Mouse (Mus musculus): ENCODE data around the gene Tlk1. TPM values are rescaled to one million over a fixed set of nuclear protein-coding genes. Genes with fewer than 3 reads are reported as not detected.
"Not testable (repeated sequence)": the region's sequence is repeated elsewhere in the genome, so short reads cannot be mapped to it uniquely, and the experiment has no call there.

The Tlk1 gene
- total RNA-seq, 1 experiment from 2014 or later, result 76.6 TPM

GRCm38 (mm10) chr2:70835641-70836305, 10.2 kb upstream of the Tlk1 start:
- ATAC-seq (ENCODE audit: extremely low read depth, insufficient number of reproducible peaks, low FRiP score, poor library complexity, severe bottlenecking), result no peak

- no peak for ATAC-seq (ENCODE audit: extremely low read depth, insufficient number of reproducible peaks, low FRiP score, poor library complexity, severe bottlenecking)
These were observed 9.7 kb upstream of the Tlk1 start for GRCm38 (mm10) chr2:70835209-70835608.

- ATAC-seq (ENCODE audit: extremely low read depth, insufficient number of reproducible peaks, low FRiP score, poor library complexity, severe bottlenecking), result no peak
These were observed 7.7 kb upstream of the Tlk1 start for GRCm38 (mm10) chr2:70833261-70833660.

GRCm38 (mm10) chr2:70831709-70832350, 6.3 kb upstream of the Tlk1 start:
- no peak for ATAC-seq (ENCODE audit: extremely low read depth, insufficient number of reproducible peaks, low FRiP score, poor library complexity, severe bottlenecking)

- ATAC-seq (ENCODE audit: extremely low read depth, insufficient number of reproducible peaks, low FRiP score, poor library complexity, severe bottlenecking), result no peak
These were observed 5.2 kb upstream of the Tlk1 start for GRCm38 (mm10) chr2:70830683-70831082.

GRCm38 (mm10) chr2:70829946-70830610, 4.5 kb upstream of the Tlk1 start:
- ATAC-seq (ENCODE audit: extremely low read depth, insufficient number of reproducible peaks, low FRiP score, poor library complexity, severe bottlenecking), result no peak

- no peak for ATAC-seq (ENCODE audit: extremely low read depth, insufficient number of reproducible peaks, low FRiP score, poor library complexity, severe bottlenecking)
These were observed 2.3 kb upstream of the Tlk1 start for GRCm38 (mm10) chr2:70827780-70828179.

- ATAC-seq (ENCODE audit: extremely low read depth, insufficient number of reproducible peaks, low FRiP score, poor library complexity, severe bottlenecking), result no peak
These were observed 1.1 kb upstream of the Tlk1 start for GRCm38 (mm10) chr2:70826436-70827230.

GRCm38 (mm10) chr2:70824838-70825370, 624 bp downstream of the Tlk1 start:
- peak; percentile 52 for ATAC-seq (ENCODE audit: extremely low read depth, insufficient number of reproducible peaks, low FRiP score, poor library complexity, severe bottlenecking)

- ATAC-seq (ENCODE audit: extremely low read depth, insufficient number of reproducible peaks, low FRiP score, poor library complexity, severe bottlenecking), result no peak; the same call in 1 of the 2 replicates
These were observed 1.4 kb downstream of the Tlk1 start for GRCm38 (mm10) chr2:70823926-70824800.

GRCm38 (mm10) chr2:70823434-70823833, 2.1 kb downstream of the Tlk1 start:
- ATAC-seq (ENCODE audit: extremely low read depth, insufficient number of reproducible peaks, low FRiP score, poor library complexity, severe bottlenecking), result no peak

GRCm38 (mm10) chr2:70816939-70817338, 8.6 kb downstream of the Tlk1 start:
- no peak for ATAC-seq (ENCODE audit: extremely low read depth, insufficient number of reproducible peaks, low FRiP score, poor library complexity, severe bottlenecking)

GRCm38 (mm10) chr2:70816016-70816415, 9.5 kb downstream of the Tlk1 start:
- no peak for ATAC-seq (ENCODE audit: extremely low read depth, insufficient number of reproducible peaks, low FRiP score, poor library complexity, severe bottlenecking)

- ATAC-seq (ENCODE audit: extremely low read depth, insufficient number of reproducible peaks, low FRiP score, poor library complexity, severe bottlenecking), result no peak
These were observed 11.9 kb downstream of the Tlk1 start for GRCm38 (mm10) chr2:70813608-70814007.

- no peak for ATAC-seq (ENCODE audit: extremely low read depth, insufficient number of reproducible peaks, low FRiP score, poor library complexity, severe bottlenecking)
These were observed 14.1 kb downstream of the Tlk1 start for GRCm38 (mm10) chr2:70811476-70811875.

- no peak for ATAC-seq (ENCODE audit: extremely low read depth, insufficient number of reproducible peaks, low FRiP score, poor library complexity, severe bottlenecking)
These were observed 15.6 kb downstream of the Tlk1 start for GRCm38 (mm10) chr2:70809921-70810320.

GRCm38 (mm10) chr2:70808681-70809080, 16.8 kb downstream of the Tlk1 start:
- no peak for ATAC-seq (ENCODE audit: extremely low read depth, insufficient number of reproducible peaks, low FRiP score, poor library complexity, severe bottlenecking)

GRCm38 (mm10) chr2:70807678-70808077, 17.9 kb downstream of the Tlk1 start:
- not testable (repeated sequence) for ATAC-seq (ENCODE audit: extremely low read depth, insufficient number of reproducible peaks, low FRiP score, poor library complexity, severe bottlenecking)
